Mouse (Mus musculus): ENCODE data around the gene Bet1l. TPM values are rescaled to one million over a fixed set of nuclear protein-coding genes. Genes with fewer than 3 reads are reported as not detected.

Bet1l gene
- polyA plus RNA-seq, 1 experiment from 2014 or later: 42.8 TPM

DNA sequence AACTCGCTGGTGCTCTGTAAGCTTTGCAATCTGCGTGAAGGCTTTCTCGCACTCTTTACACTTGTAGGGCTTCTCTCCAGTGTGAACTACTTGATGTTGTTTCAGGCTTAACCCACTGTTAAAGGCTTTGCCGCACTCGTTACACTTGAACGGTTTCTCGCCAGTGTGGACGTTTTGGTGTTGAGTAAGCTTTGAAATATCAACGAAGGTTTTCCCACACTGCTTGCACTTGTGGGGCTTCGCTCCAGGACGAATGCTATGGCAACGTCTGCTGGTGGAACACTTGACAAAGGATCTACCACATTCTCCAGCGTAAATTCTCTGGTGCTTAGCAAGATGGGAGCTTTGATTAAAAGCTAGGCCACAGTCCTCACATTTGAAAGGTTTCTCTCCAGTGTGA is 45.7 kb downstream of the Bet1l start:
- Histone ChIP-seq H3K27me3 (ENCODE audit: control insufficient read depth, insufficient read depth, low read length) (no peaks in the 10 kb centered on the region), H3K36me3 (ENCODE audit: control insufficient read depth, insufficient read depth, low read length) (peaks cover 41% of the 10 kb centered on the region), H3K4me1 (ENCODE audit: control insufficient read depth, insufficient read depth, low read length) (no peaks in the 10 kb centered on the region), H3K4me2 (ENCODE audit: low read length) (no peak overlapping the region), H3K4me3 (replicated peaks; ENCODE audit: low read depth, low read length) (no peak overlapping the region), H3K9ac (replicated peaks; ENCODE audit: low read length) (no peak overlapping the region), H3K27ac (replicated peaks; ENCODE audit: low read depth, low read length) (no peak overlapping the region), H3K9me3 (ENCODE audit: control insufficient read depth, low read length) (no peaks in the 10 kb centered on the region)
- 71% methylated on average over 13 of the region's 13 CpGs for WGBS
- ATAC-seq (ENCODE audit: low FRiP score, low TSS enrichment) (no peak), DNase-seq (peak; percentile 13)

DNA sequence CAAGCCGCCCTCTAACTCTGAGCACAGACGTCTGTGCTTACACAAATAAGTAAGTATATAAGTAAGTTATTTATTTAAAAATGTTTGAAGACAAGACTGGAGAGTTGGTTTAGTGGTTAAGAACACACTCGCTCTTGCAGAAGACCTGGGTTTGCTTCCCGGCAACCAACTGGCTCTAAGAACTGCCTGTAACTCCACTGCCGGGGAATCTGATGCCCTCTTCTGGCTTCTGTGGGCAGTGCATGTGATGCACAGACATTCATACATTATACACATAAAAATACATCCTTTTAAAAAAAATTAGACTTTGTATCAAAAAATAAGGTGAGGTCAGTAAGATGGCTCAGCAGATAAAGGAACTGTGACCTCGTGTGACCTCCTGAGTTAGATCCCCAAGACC is 46.9 kb downstream of the Bet1l start:
- WGBS: 95% methylated on average over 6 of the region's 6 CpGs
- ATAC-seq (ENCODE audit: low FRiP score, low TSS enrichment): no peak
- no peaks in the 10 kb centered on the region for H3K4me1 ChIP-seq (ENCODE audit: control insufficient read depth, insufficient read depth, low read length)
- no peak for DNase-seq
- no peaks in the 10 kb centered on the region for H3K9me3 ChIP-seq (ENCODE audit: control insufficient read depth, low read length)
- H3K27me3 ChIP-seq (ENCODE audit: control insufficient read depth, insufficient read depth, low read length): no peaks in the 10 kb centered on the region
- H3K9ac ChIP-seq (replicated peaks; ENCODE audit: low read length): no peak overlapping the region
- H3K27ac ChIP-seq (replicated peaks; ENCODE audit: low read depth, low read length): no peak overlapping the region
- H3K4me2 ChIP-seq (ENCODE audit: low read length): no peak overlapping the region
- H3K4me3 ChIP-seq (replicated peaks; ENCODE audit: low read depth, low read length): no peak overlapping the region
- H3K36me3 ChIP-seq (ENCODE audit: control insufficient read depth, insufficient read depth, low read length): peaks cover 39% of the 10 kb centered on the region

DNA sequence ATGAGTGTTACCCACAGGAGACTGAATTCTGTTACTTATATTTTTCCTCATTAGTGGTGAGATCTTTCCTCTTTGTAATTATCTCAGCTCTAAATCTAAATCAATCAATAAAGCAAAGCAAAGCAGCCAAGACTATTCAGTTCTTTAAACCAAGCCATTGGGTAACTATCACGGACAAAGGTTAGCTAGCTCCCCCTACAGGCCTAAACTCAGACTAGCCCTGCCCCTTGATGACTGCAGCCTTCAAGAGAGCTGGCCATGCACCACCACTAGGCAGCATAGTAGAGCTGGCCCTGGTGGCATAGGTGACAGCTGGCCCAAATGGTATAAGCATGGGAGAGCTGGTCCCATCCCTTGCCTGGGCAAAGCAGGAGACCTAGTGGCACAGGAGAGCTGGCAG is 51.7 kb downstream of the Bet1l start:
- Histone ChIP-seq H3K4me3 (replicated peaks; ENCODE audit: low read depth, low read length) (no peak overlapping the region), H3K9ac (replicated peaks; ENCODE audit: low read length) (no peak overlapping the region), H3K9me3 (ENCODE audit: control insufficient read depth, low read length) (no peaks in the 10 kb centered on the region), H3K4me1 (ENCODE audit: control insufficient read depth, insufficient read depth, low read length) (no peaks in the 10 kb centered on the region), H3K27me3 (ENCODE audit: control insufficient read depth, insufficient read depth, low read length) (no peaks in the 10 kb centered on the region), H3K27ac (replicated peaks; ENCODE audit: low read depth, low read length) (no peak overlapping the region), H3K4me2 (ENCODE audit: low read length) (no peak overlapping the region), H3K36me3 (ENCODE audit: control insufficient read depth, insufficient read depth, low read length) (peaks cover 17% of the 10 kb centered on the region)
- DNase-seq (peak; percentile 36), ATAC-seq (ENCODE audit: low FRiP score, low TSS enrichment) (no peak)
- WGBS: 21% methylated on average over 1 of the region's 1 CpGs

Other genes starting within 250 kb of the Bet1l start
- gene Olfr61, start 228.6 kb downstream of the Bet1l start, polyA plus RNA-seq (2014; fragmentation: Nextera tagmentation; extraction: Ambion mirVana): not detected in 2 replicates
- gene Olfr53, start 211.1 kb downstream of the Bet1l start, polyA plus RNA-seq (2014; fragmentation: Nextera tagmentation; extraction: Ambion mirVana): not detected in 2 replicates
- not detected in 2 replicates for gene Olfr539, start 197.6 kb downstream of the Bet1l start, polyA plus RNA-seq (2014; fragmentation: Nextera tagmentation; extraction: Ambion mirVana)
- not detected in 2 replicates for gene Olfr45, start 175.6 kb downstream of the Bet1l start, polyA plus RNA-seq (2014; fragmentation: Nextera tagmentation; extraction: Ambion mirVana)
- gene Olfr541, start 160.3 kb downstream of the Bet1l start, polyA plus RNA-seq (2014; fragmentation: Nextera tagmentation; extraction: Ambion mirVana): not detected in 2 replicates
- gene Cyp2e1, start 93.8 kb downstream of the Bet1l start, polyA plus RNA-seq (2014; fragmentation: Nextera tagmentation; extraction: Ambion mirVana): not detected in 2 replicates
- 0.18 TPM in 1 of 2 replicates, not detected in the other for gene Syce1, start 69.7 kb downstream of the Bet1l start, polyA plus RNA-seq (2014; fragmentation: Nextera tagmentation; extraction: Ambion mirVana)
- gene Zfp941, start 35.4 kb downstream of the Bet1l start, polyA plus RNA-seq (2014; fragmentation: Nextera tagmentation; extraction: Ambion mirVana): 25.4 and 34.5 TPM in 2 replicates
- gene Urah, start 22.6 kb downstream of the Bet1l start, polyA plus RNA-seq (2014; fragmentation: Nextera tagmentation; extraction: Ambion mirVana): not detected in 2 replicates
- gene Scgb1c1, start 12.0 kb downstream of the Bet1l start, polyA plus RNA-seq (2014; fragmentation: Nextera tagmentation; extraction: Ambion mirVana): not detected in 2 replicates
- not detected in 2 replicates for gene Odf3, start 9.8 kb downstream of the Bet1l start, polyA plus RNA-seq (2014; fragmentation: Nextera tagmentation; extraction: Ambion mirVana)
- gene Gm45785, start 1.2 kb downstream of the Bet1l start, polyA plus RNA-seq (2014; fragmentation: Nextera tagmentation; extraction: Ambion mirVana): not detected in 2 replicates
- 98.6 and 99.6 TPM in 2 replicates for gene Ric8a, start 620 bp downstream of the Bet1l start, polyA plus RNA-seq (2014; fragmentation: Nextera tagmentation; extraction: Ambion mirVana)
- gene Psmd13, start 24.4 kb upstream of the Bet1l start, polyA plus RNA-seq (2014; fragmentation: Nextera tagmentation; extraction: Ambion mirVana): 186 and 214 TPM in 2 replicates
- 33.4 and 40.0 TPM in 2 replicates for gene Sirt3, start 24.7 kb upstream of the Bet1l start, polyA plus RNA-seq (2014; fragmentation: Nextera tagmentation; extraction: Ambion mirVana)
- not detected in 2 replicates for gene Cox8b, start 42.9 kb upstream of the Bet1l start, polyA plus RNA-seq (2014; fragmentation: Nextera tagmentation; extraction: Ambion mirVana)
- gene Nlrp6, start 63.3 kb upstream of the Bet1l start, polyA plus RNA-seq (2014; fragmentation: Nextera tagmentation; extraction: Ambion mirVana): 0.32 and 0.89 TPM in 2 replicates
- gene Pgghg, start 83.8 kb upstream of the Bet1l start, polyA plus RNA-seq (2014; fragmentation: Nextera tagmentation; extraction: Ambion mirVana): 5.0 and 7.4 TPM in 2 replicates
- 0.29 TPM in 1 of 2 replicates, not detected in the other for gene Ifitm5, start 92.7 kb upstream of the Bet1l start, polyA plus RNA-seq (2014; fragmentation: Nextera tagmentation; extraction: Ambion mirVana)
- not detected in 2 replicates for gene Gm45717, start 98.4 kb upstream of the Bet1l start, polyA plus RNA-seq (2014; fragmentation: Nextera tagmentation; extraction: Ambion mirVana)
- 131 and 176 TPM in 2 replicates for gene Ifitm2, start 98.4 kb upstream of the Bet1l start, polyA plus RNA-seq (2014; fragmentation: Nextera tagmentation; extraction: Ambion mirVana)
- 3.0 and 11.5 TPM in 2 replicates for gene Ifitm1, start 109.6 kb upstream of the Bet1l start, polyA plus RNA-seq (2014; fragmentation: Nextera tagmentation; extraction: Ambion mirVana)
- gene Ifitm3, start 153.2 kb upstream of the Bet1l start, polyA plus RNA-seq (2014; fragmentation: Nextera tagmentation; extraction: Ambion mirVana): 18.8 and 66.5 TPM in 2 replicates
- gene Ifitm6, start 160.3 kb upstream of the Bet1l start, polyA plus RNA-seq (2014; fragmentation: Nextera tagmentation; extraction: Ambion mirVana): 0.34 and 0.35 TPM in 2 replicates
- not detected in 2 replicates for gene Gm17387, start 171.6 kb upstream of the Bet1l start, polyA plus RNA-seq (2014; fragmentation: Nextera tagmentation; extraction: Ambion mirVana)
- 44.1 and 56.0 TPM in 2 replicates for gene B4galnt4, start 203.5 kb upstream of the Bet1l start, polyA plus RNA-seq (2014; fragmentation: Nextera tagmentation; extraction: Ambion mirVana)
- not detected in 2 replicates for gene Pkp3, start 220.6 kb upstream of the Bet1l start, polyA plus RNA-seq (2014; fragmentation: Nextera tagmentation; extraction: Ambion mirVana)
- gene Sigirr, start 243.0 kb upstream of the Bet1l start, polyA plus RNA-seq (2014; fragmentation: Nextera tagmentation; extraction: Ambion mirVana): 1.2 and 2.1 TPM in 2 replicates